Mouse (Mus musculus) lung, postnatal 4 days (tissue): Measurements from ENCODE around the gene AC134908.4.
A peak's percentile ranks its signal among the peaks of the same experiment; 100 is the strongest.

Source experiments
- DNase-seq, 2 experiments: peaks; one replicate each; pipeline ENCODE4 v3.0.0; 2021

Gene AC134908.4

GRCm38 (mm10) chr17:25806507-25806906 is 11.0 kb upstream of the AC134908.4 start:
- no peak for DNase-seq

GRCm38 (mm10) chr17:25802825-25803517 is 7.5 kb upstream of the AC134908.4 start:
- peak in 1 of 2 experiments; percentile 36 for DNase-seq

- DNase-seq, result peak; percentile 58 to 79
These were observed 5.6 kb upstream of the AC134908.4 start for GRCm38 (mm10) chr17:25801029-25801428.

GRCm38 (mm10) chr17:25796951-25797369 is 1.5 kb upstream of the AC134908.4 start, which contains the start of gene Metrn:
Metrn (minus strand) TSS chr17:25797136.
- peak; percentile 90 to 91 for DNase-seq

GRCm38 (mm10) chr17:25796211-25796771 is 832 bp upstream of the AC134908.4 start:
- peak in 1 of 2 experiments; percentile 48 for DNase-seq

GRCm38 (mm10) chr17:25794998-25795397 is 461 bp downstream of the AC134908.4 start:
- DNase-seq, result no peak

GRCm38 (mm10) chr17:25794197-25794596 is 1.3 kb downstream of the AC134908.4 start:
- peak in 1 of 2 experiments; percentile 15 for DNase-seq

- DNase-seq, result peak; percentile 89 to 92
These were observed 2.8 kb downstream of the AC134908.4 start, which contains the start of gene Fam173a for GRCm38 (mm10) chr17:25792615-25793014. Fam173a (minus strand) TSS chr17:25792901.

- peak; percentile 92 to 93 for DNase-seq
These were observed 3.5 kb downstream of the AC134908.4 start for GRCm38 (mm10) chr17:25791843-25792527.

- DNase-seq, result peak in 1 of 2 experiments; percentile 31
These were observed 4.1 kb downstream of the AC134908.4 start for GRCm38 (mm10) chr17:25791320-25791842.

GRCm38 (mm10) chr17:25786781-25787504 is 8.5 kb downstream of the AC134908.4 start:
- peak in 1 of 2 experiments; percentile 18 for DNase-seq

- no peak for DNase-seq
These were observed 9.2 kb downstream of the AC134908.4 start, which contains the start of gene Ccdc78 for GRCm38 (mm10) chr17:25786280-25786679. Ccdc78 (plus strand) TSS chr17:25786580.

GRCm38 (mm10) chr17:25785281-25785745 is 10.1 kb downstream of the AC134908.4 start, which contains the start of gene Haghl:
Haghl (minus strand) TSS chr17:25785673.
- DNase-seq, result peak; percentile 95

GRCm38 (mm10) chr17:25783861-25784574 is 11.4 kb downstream of the AC134908.4 start:
- peak in 1 of 2 experiments; percentile 21 for DNase-seq

GRCm38 (mm10) chr17:25783086-25783485 is 12.4 kb downstream of the AC134908.4 start:
- DNase-seq, result no peak

- DNase-seq, result no peak
These were observed 14.1 kb downstream of the AC134908.4 start for GRCm38 (mm10) chr17:25781339-25781738.

GRCm38 (mm10) chr17:25777948-25778347 is 17.5 kb downstream of the AC134908.4 start:
- no peak for DNase-seq

GRCm38 (mm10) chr17:25775318-25776062 is 20.0 kb downstream of the AC134908.4 start:
- peak in 1 of 2 experiments; percentile 17 for DNase-seq

GRCm38 (mm10) chr17:25773549-25774120 is 21.8 kb downstream of the AC134908.4 start, which contains the start of gene Narfl:
Narfl (plus strand) TSS chr17:25773776.
- DNase-seq, result peak; percentile 96 to 98

- no peak for DNase-seq
These were observed 26.1 kb downstream of the AC134908.4 start for GRCm38 (mm10) chr17:25769331-25769730.
